Mouse (Mus musculus) kidney, postnatal 4 days (tissue): ENCODE data around the gene Elmo1.

ENCODE experiments used
- DNase-seq, 2 experiments: peaks; one replicate each; pipeline ENCODE4 v3.0.0; 2021; ENCODE audit warnings: mixed read lengths in 2 of 2

Gene Elmo1

GRCm38 (mm10) chr13:20489698-20490417 lies 399.5 kb downstream of the Elmo1 start:
- DNase-seq = no peak

GRCm38 (mm10) chr13:20490860-20491594 lies 400.6 kb downstream of the Elmo1 start:
- no peak for DNase-seq

GRCm38 (mm10) chr13:20491666-20492065 lies 401.3 kb downstream of the Elmo1 start:
- no peak for DNase-seq

- no peak for DNase-seq
Observed at GRCm38 (mm10) chr13:20494047-20494739, 403.8 kb downstream of the Elmo1 start.

- DNase-seq = no peak
Observed at GRCm38 (mm10) chr13:20501923-20502322, 411.5 kb downstream of the Elmo1 start.

GRCm38 (mm10) chr13:20503371-20503770 lies 413.0 kb downstream of the Elmo1 start:
- no peak for DNase-seq

- no peak for DNase-seq
Observed at GRCm38 (mm10) chr13:20507381-20508129, 417.2 kb downstream of the Elmo1 start.

- no peak for DNase-seq
Observed at GRCm38 (mm10) chr13:20511026-20511425, 420.6 kb downstream of the Elmo1 start.

GRCm38 (mm10) chr13:20512317-20513240 lies 422.2 kb downstream of the Elmo1 start:
- DNase-seq = no peak

- no peak for DNase-seq
Observed at GRCm38 (mm10) chr13:20514721-20515120, 424.3 kb downstream of the Elmo1 start.

GRCm38 (mm10) chr13:20516096-20516495 lies 425.7 kb downstream of the Elmo1 start:
- DNase-seq = no peak

- DNase-seq = no peak
Observed at GRCm38 (mm10) chr13:20517702-20518101, 427.3 kb downstream of the Elmo1 start.

- no peak for DNase-seq
Observed at GRCm38 (mm10) chr13:20521492-20521891, 431.1 kb downstream of the Elmo1 start.

- DNase-seq = no peak
Observed at GRCm38 (mm10) chr13:20523671-20524070, 433.3 kb downstream of the Elmo1 start.

- DNase-seq = no peak
Observed at GRCm38 (mm10) chr13:20525844-20526243, 435.4 kb downstream of the Elmo1 start.

- DNase-seq = no peak
Observed at GRCm38 (mm10) chr13:20537053-20537452, 446.7 kb downstream of the Elmo1 start.

GRCm38 (mm10) chr13:20537487-20537886 lies 447.1 kb downstream of the Elmo1 start:
- no peak for DNase-seq

- no peak for DNase-seq
Observed at GRCm38 (mm10) chr13:20538216-20539070, 448.0 kb downstream of the Elmo1 start.

GRCm38 (mm10) chr13:20539631-20540030 lies 449.2 kb downstream of the Elmo1 start:
- DNase-seq = no peak

- DNase-seq = no peak
Observed at GRCm38 (mm10) chr13:20546568-20547204, 456.3 kb downstream of the Elmo1 start.
